Mouse (Mus musculus): ENCODE measurements at regions not wholly inside any gene's neighbourhood (a gene's known extent, or its start where the extent isn't known, plus 50 kb on each side); places are given as distances from the start of the nearest gene placed in this dataset.

DNA sequence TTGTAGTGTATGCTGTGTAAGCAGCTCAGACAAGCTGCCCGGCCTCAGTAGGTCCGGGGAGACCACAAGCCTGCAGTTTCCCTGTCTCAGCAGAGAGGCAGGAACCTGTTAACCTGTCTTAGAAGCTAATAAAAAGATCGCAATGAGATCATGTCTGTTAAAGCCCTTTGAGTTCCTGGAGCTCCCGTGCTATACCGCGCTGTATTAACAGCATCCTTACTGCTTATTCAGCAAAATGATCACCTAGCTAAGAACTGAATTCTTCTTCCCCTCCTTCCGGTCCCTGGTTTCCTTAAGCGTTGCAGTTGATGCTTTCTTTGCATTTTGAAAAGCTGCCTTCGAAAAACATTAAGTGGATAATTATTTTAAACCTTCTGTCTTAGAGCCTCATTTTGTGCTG lies 1230.4 kb upstream of the A1bg start:
- TF ChIP-seq USF2 (IDR thresholded peaks at IDR 0.05; ENCODE audit: borderline replicate concordance in 1 of 2, insufficient read depth in 1 of 2, low read depth in 1 of 2, low read length in 2 of 2), result no peak
- peak; percentile 90 for TF ChIP-seq MAFK (IDR thresholded peaks at IDR 0.05; ENCODE audit: borderline replicate concordance, low read depth, low read length)
- Histone ChIP-seq H3K4me3 (ENCODE audit: control insufficient read depth in 1 of 2, insufficient read depth in 1 of 2, low read depth in 2 of 2, low read length in 2 of 2) (no peak overlapping the region), H3K27me3 (ENCODE audit: control insufficient read depth in 1 of 2, insufficient read depth in 2 of 2, low read length in 2 of 2) (no peaks in the 10 kb centered on the region), H3K36me3 (ENCODE audit: control insufficient read depth in 1 of 2, insufficient read depth in 2 of 2, low read length in 2 of 2) (peaks cover 0 to 75% of the 10 kb centered on the region in 2 experiments; a peak in 2 of 4 replicates), H3K9ac (ENCODE audit: control insufficient read depth, low read depth, low read length, poor library complexity, severe bottlenecking) (no peak overlapping the region), H3K79me2 (ENCODE audit: control insufficient read depth, insufficient read depth, low read length, poor library complexity) (peaks cover 65% of the 10 kb centered on the region), H3K27ac (ENCODE audit: control insufficient read depth, low read depth, low read length) (peak overlapping the region; percentile 77), H3K4me1 (ENCODE audit: control insufficient read depth in 1 of 2, insufficient read depth in 2 of 2, low read length in 2 of 2) (peaks cover 38 to 75% of the 10 kb centered on the region in 2 experiments), H3K9me3 (replicated peaks; ENCODE audit: insufficient read depth, low read length) (no peaks in the 10 kb centered on the region)
- DNase-seq (ENCODE audit: low read depth, low spot score), result no peak

DNA sequence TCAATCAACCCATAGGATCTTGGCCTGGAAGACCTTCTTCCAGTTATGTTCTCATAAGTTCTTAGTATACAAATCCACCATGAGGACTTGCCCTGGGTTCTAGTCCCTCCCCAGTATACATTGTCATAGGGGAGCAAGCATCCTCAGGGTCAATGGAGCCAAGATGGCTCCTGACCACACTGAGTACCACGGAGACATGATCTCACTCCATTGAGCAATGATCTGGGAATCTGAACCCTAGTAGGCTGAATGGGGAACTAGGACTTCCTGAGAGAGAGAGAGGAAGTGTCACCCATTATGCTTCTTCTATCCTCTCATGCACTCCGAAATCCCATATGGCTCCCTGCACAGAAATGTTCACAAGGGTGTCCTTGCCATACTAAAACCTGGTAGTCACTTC lies 1229.3 kb upstream of the A1bg start:
- Histone ChIP-seq H3K9me3 (replicated peaks; ENCODE audit: insufficient read depth, low read length) (no peaks in the 10 kb centered on the region), H3K27ac (ENCODE audit: control insufficient read depth, low read depth, low read length) (peak overlapping the region; percentile 77), H3K4me1 (ENCODE audit: control insufficient read depth in 1 of 2, insufficient read depth in 2 of 2, low read length in 2 of 2) (peaks cover 31 to 75% of the 10 kb centered on the region in 2 experiments), H3K4me3 (ENCODE audit: control insufficient read depth in 1 of 2, insufficient read depth in 1 of 2, low read depth in 2 of 2, low read length in 2 of 2) (no peak overlapping the region), H3K36me3 (ENCODE audit: control insufficient read depth in 1 of 2, insufficient read depth in 2 of 2, low read length in 2 of 2) (peaks cover 0 to 75% of the 10 kb centered on the region in 2 experiments; a peak in 2 of 4 replicates), H3K79me2 (ENCODE audit: control insufficient read depth, insufficient read depth, low read length, poor library complexity) (peaks cover 68% of the 10 kb centered on the region), H3K27me3 (ENCODE audit: control insufficient read depth in 1 of 2, insufficient read depth in 2 of 2, low read length in 2 of 2) (no peaks in the 10 kb centered on the region), H3K9ac (ENCODE audit: control insufficient read depth, low read depth, low read length, poor library complexity, severe bottlenecking) (no peak overlapping the region)
- TF ChIP-seq RCOR1 (IDR thresholded peaks at IDR 0.05; ENCODE audit: low read depth, low read length) (no peak; the same call in 1 of the 2 replicates), POLR2AphosphoS2 (IDR thresholded peaks at IDR 0.05; ENCODE audit: low read length) (no peak), POLR2A (IDR thresholded peaks at IDR 0.05; ENCODE audit: control insufficient read depth in 1 of 2, insufficient read depth in 1 of 2, low read depth in 1 of 2, low read length in 2 of 2, poor library complexity in 1 of 2) (no peak; a peak in 1 of 4 replicates), USF2 (IDR thresholded peaks at IDR 0.05; ENCODE audit: borderline replicate concordance in 1 of 2, insufficient read depth in 1 of 2, low read depth in 1 of 2, low read length in 2 of 2) (no peak), MAFK (IDR thresholded peaks at IDR 0.05; ENCODE audit: borderline replicate concordance, low read depth, low read length) (no peak), TBP (IDR thresholded peaks at IDR 0.05; ENCODE audit: low read depth, low read length) (no peak), TAL1 (IDR thresholded peaks at IDR 0.05; ENCODE audit: low read length) (no peak), CHD2 (IDR thresholded peaks at IDR 0.05; ENCODE audit: low read length) (no peak), MAZ (IDR thresholded peaks at IDR 0.05; ENCODE audit: low read depth, low read length) (no peak), SIN3A (IDR thresholded peaks at IDR 0.05; ENCODE audit: low read length) (no peak; the same call in 1 of the 2 replicates), NRF1 (IDR thresholded peaks at IDR 0.05; ENCODE audit: insufficient read depth, low read depth, low read length, poor library complexity, severe bottlenecking) (no peak), ETS1 (IDR thresholded peaks at IDR 0.05; ENCODE audit: low read depth, low read length) (no peak), ZC3H11A (IDR thresholded peaks at IDR 0.05; ENCODE audit: low read depth, low read length) (no peak), CTCF (IDR thresholded peaks at IDR 0.05 in 2 of 3, conservative IDR thresholded peaks at IDR 0.05 in 1 of 3; ENCODE audit: control insufficient read depth in 1 of 3, insufficient read depth in 1 of 3, low read depth in 2 of 3, low read length in 3 of 3, poor library complexity in 1 of 3, severe bottlenecking in 1 of 3) (no peak), BHLHE40 (IDR thresholded peaks at IDR 0.05; ENCODE audit: borderline replicate concordance, low read depth, low read length) (no peak), UBTF (IDR thresholded peaks at IDR 0.05; ENCODE audit: borderline replicate concordance, insufficient read depth, low read depth, low read length) (no peak), GATA1 (IDR thresholded peaks at IDR 0.05; ENCODE audit: low read depth, low read length) (no peak), SMC3 (IDR thresholded peaks at IDR 0.05; ENCODE audit: low read depth, low read length) (no peak)
- peak; percentile 72 for DNase-seq (ENCODE audit: low read depth, low spot score)
